Mouse (Mus musculus): Measurements from ENCODE around the gene Lrrc36.

Lrrc36 gene

DNA sequence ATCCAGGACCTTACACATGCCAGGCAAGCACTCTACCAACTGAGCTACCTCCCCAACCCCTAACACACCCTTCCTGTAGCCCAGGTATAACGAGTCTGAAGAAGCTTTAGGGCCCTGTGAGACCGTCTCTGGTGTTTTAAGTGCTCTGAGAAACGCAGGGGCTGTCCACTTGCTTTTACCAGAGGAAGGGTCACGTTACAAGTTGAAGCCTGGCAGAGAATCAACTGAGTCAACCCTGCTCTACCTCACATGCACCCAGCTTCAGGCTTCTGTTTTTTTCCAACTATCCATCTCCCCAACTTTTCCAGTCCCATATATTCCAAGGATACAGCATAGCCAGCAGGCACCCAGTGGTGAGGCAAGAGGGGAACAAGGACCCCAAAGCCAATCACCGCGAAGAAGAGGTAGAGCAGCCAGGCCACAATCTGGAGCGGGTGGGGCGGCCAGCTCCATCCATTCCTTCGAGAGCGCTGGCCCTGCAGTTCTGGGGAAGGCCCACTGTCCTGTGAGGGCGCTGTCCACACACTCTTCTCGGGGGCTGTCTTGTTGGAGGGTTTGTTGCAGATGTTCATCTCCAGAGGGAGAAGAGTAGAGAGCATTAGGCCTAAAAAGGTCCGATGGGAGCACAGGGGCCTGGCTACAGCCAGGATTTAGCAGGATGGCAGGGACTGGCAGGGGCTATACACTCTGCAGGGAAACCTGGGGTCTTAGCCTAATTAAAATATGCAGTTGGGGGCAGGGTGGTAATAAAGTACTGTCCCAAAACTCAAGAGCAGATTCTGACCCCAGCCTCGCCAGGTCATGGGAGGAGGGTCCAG lies 70.0 kb downstream of the Lrrc36 start:
- DNase-seq (ENCODE audit: low read depth, low spot score): no peak

DNA sequence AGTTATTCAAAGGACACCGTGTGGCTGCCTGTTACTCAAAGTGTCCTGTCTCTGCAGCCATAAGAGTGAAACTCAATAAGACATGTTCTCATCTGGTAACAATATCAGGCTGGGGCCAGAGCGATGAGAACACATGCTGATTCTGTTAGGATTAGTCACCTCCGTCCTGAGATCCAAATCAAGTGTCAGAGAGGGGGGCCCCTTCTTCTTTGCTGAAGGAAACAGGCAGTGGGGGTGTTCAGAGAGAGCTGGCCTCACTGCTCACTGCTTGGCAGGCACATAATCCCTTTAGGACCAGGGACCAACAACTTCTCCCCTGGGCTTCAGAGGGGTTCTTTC lies 70.6 kb downstream of the Lrrc36 start:
- no peak for DNase-seq (ENCODE audit: low read depth, low spot score)

DNA sequence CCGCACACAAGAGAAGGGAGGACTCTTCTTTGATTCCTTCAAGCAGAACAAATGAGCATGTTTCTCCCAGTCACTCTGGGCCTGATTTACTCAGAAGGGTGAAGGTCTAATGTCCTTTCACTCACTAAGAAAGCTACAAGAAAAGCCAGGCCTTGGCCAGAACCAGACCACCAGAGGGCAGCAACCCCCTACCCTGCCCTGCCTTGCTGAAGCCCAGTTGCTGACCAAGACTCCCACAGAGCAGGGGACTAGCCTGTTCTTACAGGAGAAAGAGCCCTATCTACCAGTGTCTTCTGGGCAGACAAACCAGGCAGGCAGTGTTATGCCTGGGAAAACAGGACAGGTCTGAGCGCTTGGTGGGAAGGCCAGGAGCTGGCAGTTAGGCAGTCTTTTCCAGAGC lies 71.0 kb downstream of the Lrrc36 start:
- DNase-seq (ENCODE audit: low read depth, low spot score): no peak

DNA sequence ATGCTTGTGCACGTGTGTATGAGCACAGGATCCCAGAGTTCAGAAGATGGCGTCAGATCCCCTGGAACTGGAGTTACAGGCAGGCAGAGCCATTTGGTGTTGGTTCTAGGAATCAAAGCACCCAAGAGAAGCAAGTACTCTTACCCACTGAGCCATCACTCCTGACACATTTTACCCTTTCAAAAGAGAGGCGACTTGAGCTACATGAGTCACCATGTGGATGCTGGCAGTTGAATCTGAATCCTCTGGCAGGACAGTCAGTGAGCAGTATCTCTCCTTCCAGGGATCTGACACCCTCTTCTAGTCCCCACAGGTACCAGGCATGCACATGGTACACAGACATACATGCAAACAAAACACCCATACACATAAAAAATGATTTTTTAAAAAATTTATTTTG lies 74.7 kb downstream of the Lrrc36 start:
- DNase-seq (ENCODE audit: low read depth, low spot score): no peak

DNA sequence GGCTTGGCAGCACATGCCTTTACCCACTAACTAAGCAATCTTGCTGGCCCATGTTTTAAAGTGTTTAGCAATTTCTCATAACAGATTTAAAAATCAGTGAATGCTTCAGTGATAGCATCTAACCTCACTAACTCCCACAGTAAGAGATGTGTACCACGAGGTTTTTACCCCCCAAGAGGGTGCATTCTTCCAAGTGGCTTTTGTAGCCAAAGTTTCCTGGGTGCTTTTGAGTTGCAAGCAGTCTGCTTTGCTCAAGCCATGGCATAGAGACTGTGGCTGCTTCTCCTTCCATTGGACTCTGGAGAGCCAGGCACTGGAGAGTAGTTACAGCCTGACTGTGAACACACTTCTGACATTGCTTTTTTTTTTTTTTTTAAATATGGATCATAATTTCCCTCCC lies 75.9 kb downstream of the Lrrc36 start:
- no peak for DNase-seq (ENCODE audit: low read depth, low spot score)

DNA sequence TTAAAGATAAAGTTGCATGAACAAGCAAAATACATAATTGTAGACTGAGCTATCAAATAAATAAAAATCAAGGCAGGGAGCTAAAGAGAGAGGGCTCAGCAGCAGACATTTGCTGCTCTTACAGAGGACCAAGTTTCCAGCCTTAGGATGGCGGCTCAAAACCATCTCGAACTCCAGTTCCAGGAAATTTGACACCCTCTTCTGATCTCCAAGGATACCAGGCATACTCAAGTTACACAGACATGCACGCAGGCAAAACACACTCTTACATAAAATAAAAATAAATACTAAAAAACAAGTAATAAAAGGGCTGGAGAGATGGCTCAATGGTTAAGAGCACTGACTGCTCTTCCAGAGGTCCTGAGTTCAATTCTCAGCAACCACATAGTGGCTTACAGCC lies 80.1 kb downstream of the Lrrc36 start:
- DNase-seq (ENCODE audit: low read depth, low spot score): no peak

DNA sequence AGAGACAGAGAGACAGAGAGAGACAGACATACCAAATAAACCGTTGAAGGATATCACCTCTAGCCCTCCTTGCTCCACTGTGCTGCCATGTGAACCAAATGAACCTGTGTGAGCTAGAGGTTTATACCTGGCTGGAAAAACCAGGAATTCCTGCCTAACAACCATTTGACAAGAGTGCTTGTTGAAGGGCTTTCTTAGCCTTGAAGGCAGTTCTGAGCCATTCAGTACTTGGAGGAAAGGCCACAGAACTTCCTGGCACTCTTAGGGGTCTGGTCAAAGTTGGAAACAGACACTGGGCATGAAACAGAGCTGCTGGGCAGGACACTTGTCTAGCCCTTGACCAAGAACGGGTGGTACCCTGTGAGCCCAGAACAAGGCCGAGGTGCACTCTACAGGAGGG lies 81.2 kb downstream of the Lrrc36 start:
- DNase-seq (ENCODE audit: low read depth, low spot score): no peak

DNA sequence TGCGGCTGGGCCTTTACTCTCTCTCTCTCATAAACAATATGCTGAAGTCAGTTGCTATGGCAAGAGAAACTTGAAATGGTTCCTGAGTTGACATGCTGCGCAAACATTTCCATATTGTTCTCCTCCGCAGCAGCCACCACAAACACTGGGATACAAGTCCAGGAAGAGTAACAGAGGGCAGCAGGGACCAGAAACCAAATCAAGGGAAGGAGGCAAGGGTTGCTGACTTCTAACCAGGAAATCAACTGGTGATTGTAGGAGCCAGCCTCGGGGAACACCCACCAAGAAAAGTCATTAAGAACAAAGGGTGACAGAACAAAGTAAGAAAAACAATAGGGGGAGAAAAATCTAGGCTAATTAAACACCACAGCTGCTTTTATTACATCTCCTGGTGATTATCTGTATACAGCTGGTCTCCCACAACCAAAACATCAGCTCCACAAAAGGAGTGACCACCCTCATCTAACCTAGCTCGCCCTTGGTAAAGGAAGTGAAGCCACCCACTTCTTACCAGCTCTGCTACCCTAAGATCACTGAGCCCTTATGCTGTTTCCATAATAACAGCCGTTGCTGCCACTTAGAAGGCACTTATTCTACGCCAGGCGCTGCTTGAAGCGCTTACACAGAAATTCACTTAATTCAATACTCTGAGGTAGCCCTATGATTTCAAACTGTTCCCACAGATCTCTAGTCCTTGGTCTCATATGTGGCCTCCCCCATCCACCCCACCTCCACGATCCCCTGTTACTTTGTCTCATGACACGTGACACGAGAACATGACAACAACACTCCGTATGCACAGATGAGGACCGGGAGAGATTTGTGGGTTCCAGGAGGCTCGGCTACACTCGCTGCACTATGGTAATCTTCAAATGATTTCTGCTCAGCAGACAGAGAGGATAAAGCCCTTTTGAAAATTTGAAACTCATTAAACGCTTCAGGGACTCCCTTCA lies 82.3 kb downstream of the Lrrc36 start:
- DNase-seq (ENCODE audit: low read depth, low spot score): no peak

DNA sequence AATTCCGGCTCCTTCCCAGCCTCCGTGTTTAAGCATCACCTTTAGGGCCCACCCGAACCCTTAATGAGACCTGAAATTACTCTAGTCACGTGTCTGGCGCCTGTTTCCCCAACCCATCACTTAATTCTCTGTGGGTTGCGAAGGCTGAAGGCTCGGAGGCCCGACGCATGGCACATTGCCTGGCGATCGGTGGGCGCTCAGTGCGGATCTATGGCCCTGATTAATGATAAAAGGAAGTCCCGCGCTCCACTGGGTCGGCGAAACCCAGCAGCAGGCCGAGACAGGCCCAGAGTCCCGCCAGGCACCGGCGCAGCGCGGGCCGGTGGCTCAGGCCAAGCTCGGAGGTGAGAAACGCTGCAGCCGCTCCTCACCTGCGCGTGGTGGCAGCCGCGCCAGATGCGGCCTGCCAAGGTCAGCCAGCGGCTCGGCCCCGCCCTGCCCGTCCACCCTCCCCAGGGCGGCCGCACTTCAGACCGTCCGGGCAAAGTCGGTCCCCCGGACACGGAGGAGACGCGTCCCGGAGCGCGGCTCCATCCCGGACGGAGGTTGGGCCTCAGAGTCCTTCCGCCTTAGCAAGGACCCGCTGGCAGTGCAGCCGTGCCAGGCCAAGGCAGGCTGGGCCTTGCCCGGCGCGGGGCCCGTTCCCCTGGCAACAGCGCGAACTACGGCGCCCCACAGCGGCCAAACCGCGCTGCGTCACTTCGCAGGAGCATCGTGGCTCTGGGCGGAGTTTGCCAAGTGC lies 83.2 kb downstream of the Lrrc36 start, which contains the start of gene Zdhhc1:
Gene Zdhhc1 (minus strand): TSS at position 464 of the 742 bp plus-strand sequence.
- peak; percentile 57 for DNase-seq (ENCODE audit: low read depth, low spot score)

DNA sequence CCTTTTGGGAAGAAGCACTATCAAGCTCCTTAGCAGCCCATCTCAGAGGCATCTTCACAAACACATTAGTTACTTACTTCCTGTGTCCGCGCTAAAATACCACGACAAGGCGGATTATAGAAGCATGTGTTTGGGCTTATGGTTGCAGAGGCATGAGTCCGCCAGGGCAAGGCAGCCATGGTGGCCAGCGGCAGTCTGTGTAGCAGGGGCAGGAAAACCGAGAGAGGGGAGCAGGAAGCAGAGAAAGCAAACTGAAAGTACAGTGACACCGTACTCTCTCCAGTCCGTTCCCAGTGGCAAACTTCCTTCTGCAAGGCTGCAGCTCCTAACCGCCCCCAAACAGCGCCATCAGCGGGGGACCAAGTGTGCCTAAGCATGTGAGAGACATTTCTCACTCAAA lies 86.4 kb downstream of the Lrrc36 start:
- no peak for DNase-seq (ENCODE audit: low read depth, low spot score)

DNA sequence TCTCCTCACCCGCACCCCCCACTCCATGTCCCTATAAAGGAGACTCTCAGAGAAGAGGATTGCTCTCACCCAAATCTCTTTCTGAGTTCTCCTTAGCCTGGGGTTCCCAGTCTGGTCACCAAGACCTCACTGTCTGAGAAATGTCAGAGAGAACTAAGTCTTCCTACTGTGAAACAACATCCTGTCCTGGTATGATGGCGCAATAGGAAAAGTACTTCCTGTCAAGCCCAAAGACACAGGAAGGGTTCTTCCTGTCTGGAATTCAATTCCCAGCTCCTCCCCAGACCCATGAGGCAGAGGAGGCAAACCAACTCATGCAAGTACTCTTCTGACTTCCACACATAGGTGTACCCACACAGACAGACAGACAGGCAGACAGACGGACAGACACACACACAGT lies 91.2 kb downstream of the Lrrc36 start:
- DNase-seq (ENCODE audit: low read depth, low spot score): no peak

DNA sequence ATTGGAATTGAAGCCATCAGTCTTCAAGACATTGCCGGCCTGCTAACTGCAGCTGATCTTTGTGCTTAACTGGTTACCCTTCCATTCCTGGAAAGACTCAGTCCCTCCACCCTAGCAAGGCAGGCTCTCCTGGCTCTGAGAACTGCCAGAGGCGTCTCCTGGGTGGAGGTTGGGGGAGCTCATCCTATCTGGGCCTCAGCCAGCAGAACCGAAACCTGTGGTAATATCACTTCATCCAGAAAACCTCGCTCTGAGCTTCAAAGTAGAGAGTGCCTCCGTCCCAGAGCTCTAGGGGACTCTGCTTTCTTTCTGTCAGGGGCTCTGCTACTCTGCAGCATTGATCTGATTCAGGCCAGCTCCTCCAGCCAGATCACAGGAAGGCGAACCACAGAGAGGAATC lies 93.6 kb downstream of the Lrrc36 start:
- no peak for DNase-seq (ENCODE audit: low read depth, low spot score)

DNA sequence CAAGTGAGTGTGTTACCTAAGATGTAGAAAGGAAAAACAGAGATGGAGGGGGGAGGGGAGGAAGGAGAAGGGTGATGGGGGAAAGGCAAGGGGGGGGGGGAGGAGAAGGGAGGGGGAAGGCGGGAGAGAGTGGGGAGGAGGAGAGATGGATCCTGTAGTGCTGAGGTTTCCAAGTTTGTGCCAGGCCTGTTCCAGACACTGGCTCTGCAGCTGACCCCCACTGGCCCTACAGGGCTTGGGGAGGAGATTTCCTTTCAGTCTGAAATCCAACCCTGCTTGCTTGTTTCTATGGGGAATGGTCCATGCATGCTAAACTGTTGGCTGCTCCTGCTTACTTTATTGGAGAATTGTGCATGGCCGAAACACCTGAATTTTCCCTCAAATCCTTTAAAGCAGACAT lies 95.4 kb downstream of the Lrrc36 start:
- no peak for DNase-seq (ENCODE audit: low read depth, low spot score)

DNA sequence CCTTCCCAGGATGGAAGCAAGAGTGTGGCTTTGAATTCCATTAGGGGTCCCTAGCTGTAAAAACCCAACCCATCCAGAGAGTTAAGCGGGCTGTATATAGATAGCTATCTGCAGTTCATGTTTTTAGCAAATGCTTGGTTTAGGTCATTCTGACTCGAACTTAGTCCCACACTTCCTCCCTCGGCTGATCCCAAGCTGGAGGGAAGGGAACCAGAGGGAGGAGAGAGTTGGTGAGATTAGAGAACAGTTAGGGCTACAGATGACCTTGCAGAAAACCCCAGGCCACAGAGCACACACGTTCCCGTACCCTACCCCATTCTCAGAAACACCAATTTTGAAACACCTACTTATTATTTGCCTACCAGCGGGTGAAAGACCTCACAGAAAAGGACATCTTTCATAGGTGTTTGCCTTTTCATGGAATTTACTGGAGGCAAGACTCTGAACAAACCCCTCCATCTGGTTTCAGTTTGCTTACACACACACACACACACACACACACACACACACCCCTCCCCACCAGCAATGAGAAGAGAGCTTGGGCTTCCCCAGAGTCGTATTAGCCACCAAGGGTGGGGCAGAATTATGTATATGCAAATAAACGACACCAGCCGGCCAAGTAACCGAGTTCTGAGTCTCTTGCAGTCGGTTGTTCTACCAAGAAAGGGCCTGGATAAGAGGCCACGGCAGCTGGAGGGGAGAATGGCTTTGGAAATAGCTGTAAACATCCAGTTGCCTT lies 96.8 kb downstream of the Lrrc36 start:
- no peak for DNase-seq (ENCODE audit: low read depth, low spot score)

Measured in retina, adult 2 months (tissue).